Mouse (Mus musculus): Measurements from ENCODE around the gene Pde4d. TPM values are rescaled to one million over a fixed set of nuclear protein-coding genes. Genes with fewer than 3 reads are reported as not detected.

Pde4d gene
- polyA plus RNA-seq (2021): 3.4 TPM

DNA sequence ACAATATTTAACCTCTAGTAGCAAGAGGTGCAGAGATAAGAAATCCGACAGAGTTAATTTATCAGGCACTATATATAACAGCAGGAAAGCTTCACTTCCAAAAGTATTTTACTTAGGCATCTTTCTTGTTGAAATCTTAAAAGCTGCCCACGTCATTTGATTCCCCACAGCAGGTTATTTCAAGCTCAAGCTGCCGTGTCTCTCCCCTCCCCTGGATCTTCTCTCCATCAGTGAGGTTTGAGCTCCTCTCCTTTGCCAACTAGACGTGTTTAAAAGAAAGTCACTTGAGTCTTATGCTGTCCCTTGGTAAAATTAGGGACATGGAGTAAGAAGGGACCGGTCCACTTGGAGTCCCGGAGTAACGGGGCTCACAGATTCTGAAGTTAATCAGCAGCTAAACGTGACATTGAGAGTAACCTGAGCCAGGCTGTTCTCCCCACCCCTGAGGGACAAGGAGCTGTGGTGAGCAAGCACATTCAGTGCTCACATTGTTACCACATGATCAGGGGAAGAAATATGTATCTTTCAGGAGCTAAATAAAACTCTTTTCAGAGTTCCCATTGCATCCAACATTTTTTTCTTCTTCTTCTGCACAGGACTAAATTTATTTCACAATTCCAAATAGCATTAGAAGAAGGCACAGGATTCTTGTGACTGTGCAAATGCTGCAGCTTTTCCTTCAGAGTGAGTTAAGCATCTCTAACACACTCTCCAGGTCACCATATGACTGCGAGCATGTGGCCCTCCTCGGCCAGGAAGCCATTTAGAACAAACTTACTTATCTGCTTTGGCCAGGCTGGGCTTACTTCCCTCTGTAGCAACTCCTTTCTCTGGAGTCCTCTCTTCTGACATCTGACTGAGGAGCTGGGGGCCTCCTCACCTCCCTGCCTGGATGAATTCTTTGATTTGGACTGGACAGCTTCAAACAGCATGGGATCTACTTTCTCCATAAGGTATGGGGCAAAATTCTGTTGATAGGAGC lies at the start of gene Pde4d:
Pde4d (plus strand) TSS at position 833 of the 982 bp plus-strand sequence.
- ATAC-seq (no peak), DNase-seq (ENCODE audit: low read depth, low spot score) (no peak)
- POLR2A ChIA-PET: interaction anchor here (0.6 kb wide), 1 partner anchor 1179 kb away, joined by 4 read pairs; no protein-coding TSS in a partner anchor
- in situ Hi-C loops (cut with MboI; ENCODE audit: low pct_unique_long_range_greater_than_20kb): no loop called here
- no peak for TF ChIP-seq CTCF (IDR thresholded peaks at IDR 0.05)
- CTCF ChIA-PET: interaction anchor here (1.0 to 1.6 kb wide), 2 partner anchors 11 to 14 kb away, joined by 3 to 5 read pairs; no protein-coding TSS in a partner anchor
- H3K27me3 ChIP-seq: no peaks in the 10 kb centered on the region

GRCm38 (mm10) chr13:108403197-108403596 lies 46.6 kb upstream of the Pde4d start:
- ChIA-PET POLR2A (no interaction called here), CTCF (interaction anchor here (0.9 to 1.6 kb wide), 4 partner anchors 8 to 16 kb away, joined by 3 to 4 read pairs (median 4); no protein-coding TSS in a partner anchor)
- ATAC-seq: peak; percentile 78
- TF ChIP-seq CTCF (IDR thresholded peaks at IDR 0.05): no peak
- DNase-seq (ENCODE audit: low read depth, low spot score): peak; percentile 71
- H3K27me3 ChIP-seq: no peaks in the 10 kb centered on the region
- in situ Hi-C loops (cut with MboI; ENCODE audit: low pct_unique_long_range_greater_than_20kb): loop anchor here (10.0 kb wide), 2 partner anchors 142 to 802 kb away; no protein-coding TSS in a partner anchor

- no peaks in the 10 kb centered on the region for H3K27me3 ChIP-seq
- CTCF ChIA-PET: interaction anchor here (0.7 to 1.4 kb wide), 2 partner anchors 13 to 15 kb away, joined by 3 to 4 read pairs; no protein-coding TSS in a partner anchor
- ATAC-seq (no peak), DNase-seq (ENCODE audit: low read depth, low spot score) (no peak)
- in situ Hi-C loops (cut with MboI; ENCODE audit: low pct_unique_long_range_greater_than_20kb): loop anchor here (10.0 kb wide), 2 partner anchors 140 to 800 kb away; no protein-coding TSS in a partner anchor
- POLR2A ChIA-PET: interaction anchor here (0.7 to 0.8 kb wide), 2 partner anchors 11 to 727 kb away, joined by 3 to 4 read pairs; no protein-coding TSS in a partner anchor
- TF ChIP-seq CTCF (IDR thresholded peaks at IDR 0.05): no peak
Observed at GRCm38 (mm10) chr13:108404372-108404771, 45.4 kb upstream of the Pde4d start.

- in situ Hi-C loops (cut with MboI; ENCODE audit: low pct_unique_long_range_greater_than_20kb): loop anchor here (10.0 kb wide), 1 partner anchor 189 kb away; no protein-coding TSS in a partner anchor
- DNase-seq (ENCODE audit: low read depth, low spot score) (no peak), ATAC-seq (no peak)
- POLR2A ChIA-PET: interaction anchor here (1.3 kb wide), 1 partner anchor 11 kb away, joined by 3 read pairs; no protein-coding TSS in a partner anchor
- TF ChIP-seq CTCF (IDR thresholded peaks at IDR 0.05): no peak
- no peaks in the 10 kb centered on the region for H3K27me3 ChIP-seq
- CTCF ChIA-PET: interaction anchor here (1.7 kb wide), 1 partner anchor 16 kb away, joined by 3 read pairs; no protein-coding TSS in a partner anchor
Observed at GRCm38 (mm10) chr13:108415464-108415863, 34.3 kb upstream of the Pde4d start.

GRCm38 (mm10) chr13:108418741-108419507 lies 30.8 kb upstream of the Pde4d start:
- no peaks in the 10 kb centered on the region for H3K27me3 ChIP-seq
- DNase-seq (ENCODE audit: low read depth, low spot score): no peak
- POLR2A ChIA-PET: no interaction called here
- CTCF ChIA-PET: interaction anchor here (1.7 kb wide), 1 partner anchor 16 kb away, joined by 3 read pairs; no protein-coding TSS in a partner anchor
- ATAC-seq: no peak
- in situ Hi-C loops (cut with MboI; ENCODE audit: low pct_unique_long_range_greater_than_20kb): loop anchor here (10.0 kb wide), 1 partner anchor 186 kb away; no protein-coding TSS in a partner anchor
- no peak for TF ChIP-seq CTCF (IDR thresholded peaks at IDR 0.05)

GRCm38 (mm10) chr13:108426322-108426721 lies 23.4 kb upstream of the Pde4d start:
- ChIA-PET CTCF (interaction anchor here (1.4 kb wide), 1 partner anchor 10 kb away, joined by 3 read pairs; no protein-coding TSS in a partner anchor), POLR2A (no interaction called here)
- DNase-seq (ENCODE audit: low read depth, low spot score) (no peak), ATAC-seq (no peak)
- in situ Hi-C loops (cut with MboI; ENCODE audit: low pct_unique_long_range_greater_than_20kb): no loop called here
- H3K27me3 ChIP-seq: no peaks in the 10 kb centered on the region
- TF ChIP-seq CTCF (IDR thresholded peaks at IDR 0.05): no peak

DNA sequence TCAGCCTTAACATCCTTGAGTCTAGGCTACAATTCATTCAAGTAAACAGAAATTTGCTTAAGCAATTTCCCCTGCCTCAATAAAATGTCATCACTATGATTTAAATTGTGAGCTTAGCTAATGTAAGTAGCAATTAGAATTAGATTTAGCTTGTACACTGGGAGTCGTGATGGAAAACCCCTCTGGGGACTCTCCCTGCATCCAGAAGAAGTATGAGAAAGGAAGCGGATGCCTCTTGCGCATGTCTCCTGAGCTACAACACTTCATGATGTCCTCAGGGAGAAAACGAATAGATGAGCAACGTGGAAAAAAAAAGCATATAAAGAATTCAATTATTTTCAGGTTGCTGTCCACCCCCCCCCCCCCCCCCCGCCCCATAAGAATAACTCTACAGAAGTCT lies 20.9 kb upstream of the Pde4d start:
- POLR2A ChIA-PET: interaction anchor here (0.6 kb wide), 1 partner anchor 163 kb away, joined by 3 read pairs; no protein-coding TSS in a partner anchor
- in situ Hi-C loops (cut with MboI; ENCODE audit: low pct_unique_long_range_greater_than_20kb): no loop called here
- no peak for TF ChIP-seq CTCF (IDR thresholded peaks at IDR 0.05)

DNA sequence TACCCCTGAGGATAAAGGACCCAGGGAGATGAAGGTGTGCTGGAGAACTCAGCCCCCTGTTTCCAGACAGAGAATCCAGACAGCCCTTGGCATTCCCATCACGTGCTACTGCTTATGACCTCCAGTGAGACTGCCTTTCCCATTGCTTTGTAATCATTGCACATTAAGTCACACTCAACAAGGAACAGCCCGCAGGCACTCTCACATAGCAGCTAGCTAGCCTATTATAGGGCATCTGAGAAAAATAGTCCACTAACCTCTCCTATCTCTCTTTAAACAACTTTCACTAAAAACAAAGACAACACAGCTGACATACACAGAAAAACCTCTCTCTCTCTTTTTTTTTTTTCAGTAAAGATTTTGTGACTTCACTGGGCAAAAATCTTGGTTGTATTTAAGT lies 20.1 kb upstream of the Pde4d start:
- no peaks in the 10 kb centered on the region for H3K27me3 ChIP-seq
- POLR2A ChIA-PET: interaction anchor here (0.6 kb wide), 1 partner anchor 162 kb away, joined by 3 read pairs; no protein-coding TSS in a partner anchor
- CTCF ChIA-PET: interaction anchor here (0.9 kb wide), 1 partner anchor 12 kb away, joined by 3 read pairs; no protein-coding TSS in a partner anchor
- ATAC-seq (no peak), DNase-seq (ENCODE audit: low read depth, low spot score) (no peak)
- no peak for TF ChIP-seq CTCF (IDR thresholded peaks at IDR 0.05)
- in situ Hi-C loops (cut with MboI; ENCODE audit: low pct_unique_long_range_greater_than_20kb): no loop called here

More for the DNA sequence above, 20.9 kb upstream of the Pde4d start:
- CTCF ChIA-PET: no interaction called here
- no peak for DNase-seq (ENCODE audit: low read depth, low spot score)
- H3K27me3 ChIP-seq: no peaks in the 10 kb centered on the region
- ATAC-seq: no peak

DNA sequence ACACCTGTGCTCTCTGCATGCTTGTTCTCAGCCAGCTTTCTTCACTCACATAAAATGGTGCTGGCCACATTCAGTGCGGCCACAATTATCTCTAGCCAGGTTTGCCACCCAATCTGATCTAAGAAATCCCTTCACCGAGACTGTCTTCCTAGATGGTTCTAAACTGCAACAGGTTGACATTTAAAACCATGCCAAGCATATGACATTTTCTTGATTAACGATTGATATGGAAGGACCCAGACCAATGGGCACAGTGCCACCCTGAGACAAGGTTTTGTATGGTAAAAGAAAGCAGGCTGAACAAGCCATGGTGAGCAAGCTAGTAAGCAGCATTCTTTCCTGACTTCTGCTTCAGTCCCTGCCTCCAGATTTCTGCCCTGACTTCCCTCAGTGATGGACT lies 18.0 kb upstream of the Pde4d start:
- POLR2A ChIA-PET: no interaction called here
- in situ Hi-C loops (cut with MboI; ENCODE audit: low pct_unique_long_range_greater_than_20kb): no loop called here
- H3K27me3 ChIP-seq: no peaks in the 10 kb centered on the region
- DNase-seq (ENCODE audit: low read depth, low spot score) (no peak), ATAC-seq (no peak)
- no peak for TF ChIP-seq CTCF (IDR thresholded peaks at IDR 0.05)
- CTCF ChIA-PET: interaction anchor here (0.9 kb wide), 1 partner anchor 16 kb away, joined by 3 read pairs; no protein-coding TSS in a partner anchor

Measured in Patski (cell line).